Mouse (Mus musculus): ENCODE measurements around the gene Selenoo. TPM values are rescaled to one million over a fixed set of nuclear protein-coding genes. Genes with fewer than 3 reads are reported as not detected.

Selenoo gene
- polyA plus RNA-seq, 1 experiment from 2014 or later, result 18.5 TPM

GRCm38 (mm10) chr15:89127364-89127940 lies 38.6 kb downstream of the Selenoo start:
- 96% methylated on average over 8 of the region's 8 CpGs for WGBS
- no peak for DNase-seq (ENCODE audit: low spot score)
- peak overlapping the region; percentile 88 for H3K4me2 ChIP-seq (ENCODE audit: low read depth, low read length)
- H3K27me3 ChIP-seq (replicated peaks; ENCODE audit: control insufficient read depth, insufficient read depth, low read length), result no peaks in the 10 kb centered on the region
- ATAC-seq (ENCODE audit: low read depth), result no peak
- peak overlapping the region; percentile 59 for H3K4me3 ChIP-seq (ENCODE audit: low read depth, low read length)
- no peak overlapping the region for H3K27ac ChIP-seq (replicated peaks; ENCODE audit: low read depth, low read length)
- peaks cover 19% of the 10 kb centered on the region for H3K4me1 ChIP-seq (ENCODE audit: control insufficient read depth, insufficient read depth, low read length)
- peak overlapping the region; percentile 73 for H3K9ac ChIP-seq (ENCODE audit: low read depth, low read length)
- H3K36me3 ChIP-seq (ENCODE audit: control insufficient read depth, insufficient read depth, low read length), result peaks cover 17% of the 10 kb centered on the region
- no peaks in the 10 kb centered on the region for H3K9me3 ChIP-seq (ENCODE audit: control insufficient read depth, low read length)

GRCm38 (mm10) chr15:89128382-89129350 lies 39.8 kb downstream of the Selenoo start, which contains the start of gene Hdac10:
TSS of gene Hdac10 (minus strand) at chr15:89128700.
- 4% methylated on average over 32 of the region's 36 CpGs for WGBS
- Histone ChIP-seq H3K36me3 (ENCODE audit: control insufficient read depth, insufficient read depth, low read length) (peaks cover 17% of the 10 kb centered on the region), H3K4me2 (ENCODE audit: low read depth, low read length) (peak within 1 kb of the TSS; percentile 88), H3K4me1 (ENCODE audit: control insufficient read depth, insufficient read depth, low read length) (peaks cover 16% of the 10 kb centered on the region), H3K9me3 (ENCODE audit: control insufficient read depth, low read length) (no peaks in the 10 kb centered on the region), H3K27me3 (replicated peaks; ENCODE audit: control insufficient read depth, insufficient read depth, low read length) (no peaks in the 10 kb centered on the region), H3K4me3 (ENCODE audit: low read depth, low read length) (peak within 1 kb of the TSS; percentile 59), H3K9ac (ENCODE audit: low read depth, low read length) (peak within 1 kb of the TSS; percentile 73), H3K27ac (replicated peaks; ENCODE audit: low read depth, low read length) (peak within 1 kb of the TSS; percentile 73)
- DNase-seq (ENCODE audit: low spot score), result peak; percentile 93
- peak; percentile 90 for ATAC-seq (ENCODE audit: low read depth)

DNA sequence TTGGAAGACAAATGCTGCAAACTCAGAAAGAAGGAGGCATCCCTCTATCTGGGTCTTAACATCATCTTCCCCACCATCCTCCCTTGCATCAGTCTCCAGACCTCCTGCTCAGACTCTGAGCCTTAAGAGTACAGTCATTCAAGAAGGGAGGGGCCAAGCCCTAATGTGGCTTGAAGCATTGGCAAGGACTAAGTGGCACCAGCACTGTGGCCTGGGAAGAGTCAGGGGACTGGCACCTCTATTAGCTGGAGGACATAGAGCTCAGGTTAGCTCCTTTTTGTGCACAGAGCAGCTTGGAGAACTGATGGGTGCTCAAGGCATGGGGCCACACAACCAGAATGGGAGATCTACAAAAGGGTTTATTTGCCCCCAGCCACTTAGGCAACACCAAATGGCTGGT lies 41.4 kb downstream of the Selenoo start:
- Histone ChIP-seq H3K27me3 (replicated peaks; ENCODE audit: control insufficient read depth, insufficient read depth, low read length) (no peaks in the 10 kb centered on the region), H3K4me1 (ENCODE audit: control insufficient read depth, insufficient read depth, low read length) (peaks cover 13% of the 10 kb centered on the region; the same call in 1 of the 2 replicates), H3K9ac (ENCODE audit: low read depth, low read length) (no peak overlapping the region), H3K4me2 (ENCODE audit: low read depth, low read length) (no peak overlapping the region), H3K4me3 (ENCODE audit: low read depth, low read length) (no peak overlapping the region), H3K36me3 (ENCODE audit: control insufficient read depth, insufficient read depth, low read length) (peaks cover 6% of the 10 kb centered on the region), H3K9me3 (ENCODE audit: control insufficient read depth, low read length) (no peaks in the 10 kb centered on the region), H3K27ac (replicated peaks; ENCODE audit: low read depth, low read length) (no peak overlapping the region)
- DNase-seq (ENCODE audit: low spot score) (no peak), ATAC-seq (ENCODE audit: low read depth) (no peak)

- ATAC-seq (ENCODE audit: low read depth) (no peak), DNase-seq (ENCODE audit: low spot score) (no peak)
- Histone ChIP-seq H3K9me3 (ENCODE audit: control insufficient read depth, low read length) (no peaks in the 10 kb centered on the region), H3K27ac (replicated peaks; ENCODE audit: low read depth, low read length) (no peak overlapping the region), H3K27me3 (replicated peaks; ENCODE audit: control insufficient read depth, insufficient read depth, low read length) (no peaks in the 10 kb centered on the region), H3K4me2 (ENCODE audit: low read depth, low read length) (no peak overlapping the region), H3K9ac (ENCODE audit: low read depth, low read length) (no peak overlapping the region), H3K4me1 (ENCODE audit: control insufficient read depth, insufficient read depth, low read length) (peaks cover 13% of the 10 kb centered on the region; the same call in 1 of the 2 replicates), H3K36me3 (ENCODE audit: control insufficient read depth, insufficient read depth, low read length) (no peaks in the 10 kb centered on the region), H3K4me3 (ENCODE audit: low read depth, low read length) (no peak overlapping the region)
- WGBS, result 89% methylated on average over 3 of the region's 3 CpGs
Observed at GRCm38 (mm10) chr15:89131316-89131715, 42.4 kb downstream of the Selenoo start.

DNA sequence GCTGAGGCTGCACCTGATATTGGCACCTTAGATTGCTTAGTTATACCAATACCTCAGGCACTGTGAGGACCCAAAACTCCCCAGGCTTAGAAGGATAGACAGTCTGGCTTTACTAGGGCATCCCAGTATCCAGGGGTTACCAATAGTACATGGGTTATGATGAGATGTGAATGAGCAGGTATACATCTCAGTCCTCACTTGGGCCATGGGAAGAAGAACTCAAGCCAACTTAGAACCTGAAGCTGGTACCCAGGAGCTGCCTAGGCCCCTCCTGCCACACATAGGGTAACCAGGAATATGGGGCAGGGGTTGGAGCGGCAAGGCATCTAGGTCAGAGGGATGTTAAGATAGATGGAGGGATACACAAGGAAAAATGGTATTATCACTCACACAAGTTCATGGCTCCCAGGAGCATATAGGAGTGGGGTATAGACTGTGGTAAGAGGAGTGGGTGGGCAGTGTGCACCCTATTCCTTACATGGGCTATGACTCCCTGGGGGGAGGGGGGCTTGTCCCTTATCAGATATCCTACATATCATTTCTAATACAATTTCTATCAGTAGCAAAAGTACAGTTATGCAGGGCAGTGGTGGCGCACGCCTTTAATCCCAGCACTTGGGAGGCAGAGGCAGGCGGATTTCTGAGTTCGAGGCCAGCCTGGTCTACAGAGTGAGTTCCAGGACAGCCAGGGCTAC lies 47.7 kb downstream of the Selenoo start:
- Histone ChIP-seq H3K36me3 (ENCODE audit: control insufficient read depth, insufficient read depth, low read length) (no peaks in the 10 kb centered on the region), H3K4me3 (ENCODE audit: low read depth, low read length) (no peak overlapping the region), H3K4me2 (ENCODE audit: low read depth, low read length) (no peak overlapping the region), H3K27ac (replicated peaks; ENCODE audit: low read depth, low read length) (no peak overlapping the region), H3K27me3 (replicated peaks; ENCODE audit: control insufficient read depth, insufficient read depth, low read length) (peaks cover 32% of the 10 kb centered on the region), H3K9ac (ENCODE audit: low read depth, low read length) (no peak overlapping the region), H3K4me1 (ENCODE audit: control insufficient read depth, insufficient read depth, low read length) (peaks cover 7% of the 10 kb centered on the region; the same call in 1 of the 2 replicates), H3K9me3 (ENCODE audit: control insufficient read depth, low read length) (no peaks in the 10 kb centered on the region)
- ATAC-seq (ENCODE audit: low read depth), result no peak
- no peak for DNase-seq (ENCODE audit: low spot score)
- 92% methylated on average over 5 of the region's 5 CpGs for WGBS

DNA sequence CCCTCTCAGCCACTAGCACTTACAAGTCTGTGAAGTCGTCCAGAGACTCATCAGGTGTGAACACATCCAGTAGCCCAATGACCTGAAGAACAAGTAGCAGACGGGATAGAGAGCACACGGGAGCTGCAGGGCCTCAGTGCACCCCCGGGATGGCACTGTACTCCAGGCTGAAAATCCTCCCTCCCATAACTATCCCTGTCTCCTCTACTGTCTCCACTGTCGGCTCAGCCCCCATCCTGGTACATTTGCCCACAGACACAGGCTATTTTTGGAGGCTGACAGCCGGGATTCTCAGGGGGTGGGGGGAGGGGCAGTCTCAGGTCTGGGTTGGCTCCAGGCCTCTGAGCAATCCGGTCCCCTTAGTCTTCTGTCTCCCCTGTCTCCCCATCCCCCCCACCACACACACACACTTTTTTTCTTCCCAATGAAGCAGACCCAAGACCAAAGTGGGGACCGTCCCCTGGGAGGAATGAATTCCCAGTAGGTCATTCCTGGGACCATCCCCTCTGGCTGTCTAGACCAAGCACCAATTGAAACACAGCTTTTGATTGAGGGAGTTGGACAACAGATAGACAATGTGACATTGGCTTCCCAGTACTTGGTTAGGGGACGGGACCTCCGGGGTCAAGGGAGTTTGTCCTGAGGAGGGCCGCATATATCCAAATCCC lies 48.6 kb downstream of the Selenoo start:
- H3K4me3 ChIP-seq (ENCODE audit: low read depth, low read length), result no peak overlapping the region
- no peak overlapping the region for H3K9ac ChIP-seq (ENCODE audit: low read depth, low read length)
- H3K27ac ChIP-seq (replicated peaks; ENCODE audit: low read depth, low read length), result no peak overlapping the region
- H3K9me3 ChIP-seq (ENCODE audit: control insufficient read depth, low read length), result no peaks in the 10 kb centered on the region
- H3K27me3 ChIP-seq (replicated peaks; ENCODE audit: control insufficient read depth, insufficient read depth, low read length), result peaks cover 41% of the 10 kb centered on the region
- peaks cover 7% of the 10 kb centered on the region; the same call in 1 of the 2 replicates for H3K4me1 ChIP-seq (ENCODE audit: control insufficient read depth, insufficient read depth, low read length)
- DNase-seq (ENCODE audit: low spot score) (no peak), ATAC-seq (ENCODE audit: low read depth) (no peak)
- H3K4me2 ChIP-seq (ENCODE audit: low read depth, low read length), result no peak overlapping the region
- H3K36me3 ChIP-seq (ENCODE audit: control insufficient read depth, insufficient read depth, low read length), result no peaks in the 10 kb centered on the region
- WGBS, result 57% methylated on average over 11 of the region's 11 CpGs

DNA sequence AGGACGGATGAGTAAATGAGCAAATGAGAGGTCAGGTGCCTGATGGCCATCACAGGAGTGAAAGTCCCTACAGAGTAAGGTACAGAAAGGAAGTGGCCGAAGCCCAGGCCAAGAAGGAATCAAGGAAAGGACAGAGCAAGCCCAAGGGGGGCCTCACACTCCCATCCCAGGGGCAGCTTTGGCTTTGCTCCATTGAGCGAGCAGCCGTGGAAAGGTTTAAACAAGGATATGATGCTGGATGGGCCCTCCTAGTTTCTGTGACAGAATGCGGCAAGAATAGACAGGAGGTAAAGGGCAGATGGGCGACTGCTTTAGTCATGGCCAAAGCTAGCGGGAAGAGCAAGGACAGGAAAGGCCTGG lies 49.1 kb downstream of the Selenoo start:
- Histone ChIP-seq H3K27ac (replicated peaks; ENCODE audit: low read depth, low read length) (no peak overlapping the region), H3K27me3 (replicated peaks; ENCODE audit: control insufficient read depth, insufficient read depth, low read length) (peaks cover 45% of the 10 kb centered on the region), H3K36me3 (ENCODE audit: control insufficient read depth, insufficient read depth, low read length) (no peaks in the 10 kb centered on the region), H3K9me3 (ENCODE audit: control insufficient read depth, low read length) (no peaks in the 10 kb centered on the region), H3K4me2 (ENCODE audit: low read depth, low read length) (no peak overlapping the region), H3K4me1 (ENCODE audit: control insufficient read depth, insufficient read depth, low read length) (peaks cover 7% of the 10 kb centered on the region; the same call in 1 of the 2 replicates), H3K9ac (ENCODE audit: low read depth, low read length) (no peak overlapping the region), H3K4me3 (ENCODE audit: low read depth, low read length) (no peak overlapping the region)
- ATAC-seq (ENCODE audit: low read depth) (no peak), DNase-seq (ENCODE audit: low spot score) (no peak)
- 89% methylated on average over 7 of the region's 7 CpGs for WGBS

- DNase-seq (ENCODE audit: low spot score), result no peak
- WGBS, result 94% methylated on average over 6 of the region's 6 CpGs
- H3K27me3 ChIP-seq (replicated peaks; ENCODE audit: control insufficient read depth, insufficient read depth, low read length), result peaks cover 45% of the 10 kb centered on the region
- no peaks in the 10 kb centered on the region for H3K9me3 ChIP-seq (ENCODE audit: control insufficient read depth, low read length)
- H3K4me1 ChIP-seq (ENCODE audit: control insufficient read depth, insufficient read depth, low read length), result peaks cover 7% of the 10 kb centered on the region; the same call in 1 of the 2 replicates
- H3K36me3 ChIP-seq (ENCODE audit: control insufficient read depth, insufficient read depth, low read length), result no peaks in the 10 kb centered on the region
- no peak overlapping the region for H3K4me2 ChIP-seq (ENCODE audit: low read depth, low read length)
- no peak overlapping the region for H3K4me3 ChIP-seq (ENCODE audit: low read depth, low read length)
- H3K9ac ChIP-seq (ENCODE audit: low read depth, low read length), result no peak overlapping the region
- no peak for ATAC-seq (ENCODE audit: low read depth)
- no peak overlapping the region for H3K27ac ChIP-seq (replicated peaks; ENCODE audit: low read depth, low read length)
Observed at GRCm38 (mm10) chr15:89138531-89138930, 49.6 kb downstream of the Selenoo start.

All from embryonic facial prominence, embryonic 14.5 days (tissue).